Mouse (Mus musculus) neural tube, embryonic 15.5 days (tissue): Measurements from ENCODE around the gene Ap5z1. TPM values are rescaled to one million over a fixed set of nuclear protein-coding genes. Genes with fewer than 3 reads are reported as not detected.

Experiments used
- ATAC-seq: fragments of 200-750 bp; cut with Nextera tagmentation; 2 replicates; pipeline ENCODE4 v1.8.0; 2017; ENCODE audit warnings: mild to moderate bottlenecking, moderate TSS enrichment, moderate library complexity; ENCODE audit not compliant: low FRiP score
- H3K27ac ChIP-seq: fragments of 300-500 bp; sonication (generic); replicated peaks from 2 replicates; pipeline ENCODE4 v1.5.1; 2015; ENCODE audit warnings: mild to moderate bottlenecking, inconsistent platforms
- H3K27me3 ChIP-seq: fragments of 300-500 bp; sonication (generic); replicated peaks from 2 replicates; pipeline ENCODE4 v1.6.1; 2015; ENCODE audit warnings: inconsistent platforms
- H3K36me3 ChIP-seq: fragments of 300-500 bp; sonication (generic); 2 replicates; pipeline ENCODE4 v1.6.1; 2015; ENCODE audit warnings: inconsistent platforms
- H3K4me1 ChIP-seq: fragments of 300-500 bp; sonication (generic); 2 replicates; pipeline ENCODE4 v1.6.1; 2015; ENCODE audit warnings: inconsistent platforms
- H3K4me2 ChIP-seq: fragments of 300-500 bp; sonication (generic); 2 replicates; pipeline ENCODE4 v1.6.1; 2015; ENCODE audit warnings: inconsistent platforms, mild to moderate bottlenecking, moderate library complexity
- H3K4me3 ChIP-seq: fragments of 300-500 bp; sonication (generic); replicated peaks from 2 replicates; pipeline ENCODE4 v1.5.1; 2015; ENCODE audit warnings: mild to moderate bottlenecking, inconsistent platforms
- H3K9ac ChIP-seq: fragments of 300-500 bp; sonication (generic); replicated peaks from 2 replicates; pipeline ENCODE4 v1.6.1; 2015; ENCODE audit warnings: mild to moderate bottlenecking, inconsistent platforms
- H3K9me3 ChIP-seq: fragments of 300-500 bp; sonication (generic); replicated peaks from 2 replicates; pipeline ENCODE4 v1.6.1; 2016; ENCODE audit warnings: inconsistent platforms
- WGBS: fragments of 180-500 bp; shearing (Covaris S2); methylation state at CpG from one replicate; pipeline ENCODE4 v1.1.7; 2015; ENCODE audit warnings: mixed read lengths; 5-methylcytosine and 5-hydroxymethylcytosine counted together
- polyA plus RNA-seq: library from polyadenylated mRNA; unstranded; fragments of >200 nt; fragmentation: Nextera tagmentation; extraction: Ambion mirVana; gene quantifications from 2 replicates; pipeline ENCODE4 v1.2.1, GENCODE M21; 2015

Gene Ap5z1
- polyA plus RNA-seq, 1 experiment from 2014 or later, result 12.4 TPM

GRCm38 (mm10) chr5:142502414-142502813 is 38.7 kb downstream of the Ap5z1 start:
- Histone ChIP-seq H3K4me1 (peaks cover 10% of the 10 kb centered on the region; the same call in 1 of the 2 replicates), H3K36me3 (peaks cover 16% of the 10 kb centered on the region; the same call in 1 of the 2 replicates), H3K9me3 (no peaks in the 10 kb centered on the region), H3K4me3 (no peak overlapping the region), H3K4me2 (no peak overlapping the region), H3K27me3 (no peaks in the 10 kb centered on the region), H3K9ac (no peak overlapping the region), H3K27ac (no peak overlapping the region)
- 4% methylated on average over 3 of the region's 3 CpGs for WGBS
- ATAC-seq, result peak; percentile 88

GRCm38 (mm10) chr5:142504175-142504574 is 40.4 kb downstream of the Ap5z1 start:
- no peak for ATAC-seq
- Histone ChIP-seq H3K9me3 (no peaks in the 10 kb centered on the region), H3K36me3 (peaks cover 10% of the 10 kb centered on the region; the same call in 1 of the 2 replicates), H3K27me3 (no peaks in the 10 kb centered on the region), H3K4me3 (no peak overlapping the region), H3K4me1 (peaks cover 27% of the 10 kb centered on the region), H3K9ac (no peak overlapping the region), H3K4me2 (no peak overlapping the region), H3K27ac (no peak overlapping the region)
- WGBS, result 82% methylated on average over 3 of the region's 3 CpGs

GRCm38 (mm10) chr5:142505695-142506423 is 42.1 kb downstream of the Ap5z1 start:
- Histone ChIP-seq H3K27me3 (no peaks in the 10 kb centered on the region), H3K4me2 (no peak overlapping the region), H3K9me3 (no peaks in the 10 kb centered on the region), H3K27ac (no peak overlapping the region), H3K4me3 (no peak overlapping the region), H3K36me3 (peaks cover 10% of the 10 kb centered on the region; the same call in 1 of the 2 replicates), H3K4me1 (peaks cover 37% of the 10 kb centered on the region), H3K9ac (no peak overlapping the region)
- 88% methylated on average over 3 of the region's 3 CpGs for WGBS
- no peak for ATAC-seq

- peak overlapping the region; percentile 35 for H3K4me3 ChIP-seq
- ATAC-seq, result peak; percentile 75
- H3K9me3 ChIP-seq, result no peaks in the 10 kb centered on the region
- WGBS, result 12% methylated on average over 15 of the region's 15 CpGs
- H3K4me1 ChIP-seq, result peaks cover 33% of the 10 kb centered on the region
- peak overlapping the region; percentile 57 for H3K9ac ChIP-seq
- peak overlapping the region; percentile 59 for H3K4me2 ChIP-seq
- H3K36me3 ChIP-seq, result peaks cover 6% of the 10 kb centered on the region; the same call in 1 of the 2 replicates
- H3K27ac ChIP-seq, result peak overlapping the region; percentile 89
- no peaks in the 10 kb centered on the region for H3K27me3 ChIP-seq
Observed at GRCm38 (mm10) chr5:142509141-142510060, 45.7 kb downstream of the Ap5z1 start.

GRCm38 (mm10) chr5:142510061-142510414 is 46.3 kb downstream of the Ap5z1 start:
- H3K4me3 ChIP-seq, result peak overlapping the region; percentile 35; the same call in 1 of the 2 replicates
- H3K27ac ChIP-seq, result peak overlapping the region; percentile 89
- H3K4me2 ChIP-seq, result peak overlapping the region; percentile 59
- ATAC-seq, result peak; percentile 28; the same call in 1 of the 2 replicates
- no peaks in the 10 kb centered on the region for H3K9me3 ChIP-seq
- 50% methylated on average over 7 of the region's 7 CpGs for WGBS
- H3K27me3 ChIP-seq, result no peaks in the 10 kb centered on the region
- H3K4me1 ChIP-seq, result peaks cover 33% of the 10 kb centered on the region
- 0 out of 2 replicates have a peak overlapping the region, but pooled peaks have one; percentile 57 for H3K9ac ChIP-seq
- peaks cover 6% of the 10 kb centered on the region; the same call in 1 of the 2 replicates for H3K36me3 ChIP-seq

GRCm38 (mm10) chr5:142512112-142512511 is 48.4 kb downstream of the Ap5z1 start:
- Histone ChIP-seq H3K4me3 (no peak overlapping the region), H3K27me3 (no peaks in the 10 kb centered on the region), H3K4me2 (no peak overlapping the region), H3K9ac (no peak overlapping the region), H3K9me3 (no peaks in the 10 kb centered on the region), H3K4me1 (peaks cover 37% of the 10 kb centered on the region), H3K27ac (no peak overlapping the region), H3K36me3 (no peaks in the 10 kb centered on the region)
- 91% methylated on average over 4 of the region's 4 CpGs for WGBS
- no peak for ATAC-seq

GRCm38 (mm10) chr5:142518973-142519372 is 55.2 kb downstream of the Ap5z1 start:
- H3K36me3 ChIP-seq, result no peaks in the 10 kb centered on the region
- H3K4me1 ChIP-seq, result peaks cover 5% of the 10 kb centered on the region; the same call in 1 of the 2 replicates
- no peak overlapping the region for H3K4me3 ChIP-seq
- H3K27me3 ChIP-seq, result no peaks in the 10 kb centered on the region
- H3K4me2 ChIP-seq, result no peak overlapping the region
- H3K27ac ChIP-seq, result no peak overlapping the region
- no peak overlapping the region for H3K9ac ChIP-seq
- ATAC-seq, result no peak
- no peaks in the 10 kb centered on the region for H3K9me3 ChIP-seq
- 72% methylated on average over 6 of the region's 6 CpGs for WGBS

- 83% methylated on average over 4 of the region's 4 CpGs for WGBS
- H3K4me2 ChIP-seq, result no peak overlapping the region
- ATAC-seq, result no peak
- H3K9ac ChIP-seq, result no peak overlapping the region
- no peaks in the 10 kb centered on the region for H3K9me3 ChIP-seq
- H3K4me3 ChIP-seq, result no peak overlapping the region
- no peaks in the 10 kb centered on the region for H3K27me3 ChIP-seq
- peaks cover 5% of the 10 kb centered on the region; the same call in 1 of the 2 replicates for H3K4me1 ChIP-seq
- no peak overlapping the region for H3K27ac ChIP-seq
- H3K36me3 ChIP-seq, result no peaks in the 10 kb centered on the region
Observed at GRCm38 (mm10) chr5:142520360-142520759, 56.6 kb downstream of the Ap5z1 start.

- peaks cover 5% of the 10 kb centered on the region; the same call in 1 of the 2 replicates for H3K4me1 ChIP-seq
- no peaks in the 10 kb centered on the region for H3K27me3 ChIP-seq
- no peak overlapping the region for H3K27ac ChIP-seq
- 88% methylated on average over 11 of the region's 11 CpGs for WGBS
- H3K9ac ChIP-seq, result no peak overlapping the region
- no peaks in the 10 kb centered on the region for H3K9me3 ChIP-seq
- no peak overlapping the region for H3K4me2 ChIP-seq
- H3K4me3 ChIP-seq, result no peak overlapping the region
- H3K36me3 ChIP-seq, result no peaks in the 10 kb centered on the region
- ATAC-seq, result no peak
Observed at GRCm38 (mm10) chr5:142521195-142521866, 57.6 kb downstream of the Ap5z1 start.

GRCm38 (mm10) chr5:142524711-142525464 is 61.1 kb downstream of the Ap5z1 start:
- no peak overlapping the region for H3K9ac ChIP-seq
- no peak overlapping the region for H3K27ac ChIP-seq
- no peaks in the 10 kb centered on the region for H3K9me3 ChIP-seq
- H3K27me3 ChIP-seq, result no peaks in the 10 kb centered on the region; the same call in 1 of the 2 replicates
- ATAC-seq, result no peak
- no peak overlapping the region for H3K4me2 ChIP-seq
- no peaks in the 10 kb centered on the region for H3K4me1 ChIP-seq
- 82% methylated on average over 8 of the region's 8 CpGs for WGBS
- H3K4me3 ChIP-seq, result no peak overlapping the region
- no peaks in the 10 kb centered on the region for H3K36me3 ChIP-seq
